Mouse (Mus musculus) heart, postnatal 0 days (tissue): ENCODE measurements around the gene Rbfox2. TPM values are rescaled to one million over a fixed set of nuclear protein-coding genes. Genes with fewer than 3 reads are reported as not detected.

Experiments
- ATAC-seq: fragments of 200-750 bp; cut with Nextera tagmentation; 2 replicates; pipeline ENCODE4 v1.8.0; 2017; ENCODE audit warnings: low read depth, moderate number of reproducible peaks, moderate library complexity; ENCODE audit not compliant: insufficient read depth
- DNase-seq: peaks from one replicate; pipeline ENCODE4 v3.0.0-alpha.2; 2016; ENCODE audit warnings: low spot score
- H3K27ac ChIP-seq: fragments of 300-500 bp; sonication (generic); 2 replicates; pipeline ENCODE4 v1.5.1; 2014; ENCODE audit warnings: low read depth, mild to moderate bottlenecking
- H3K27me3 ChIP-seq: fragments of 300-500 bp; sonication (generic); 2 replicates; pipeline ENCODE4 v1.6.1; 2014; ENCODE audit warnings: low read length, mixed read lengths; ENCODE audit not compliant: control insufficient read depth, insufficient read depth
- H3K36me3 ChIP-seq: fragments of 300-500 bp; sonication (generic); replicated peaks from 2 replicates; pipeline ENCODE4 v1.6.1; 2014; ENCODE audit warnings: low read length, mixed read lengths; ENCODE audit not compliant: control insufficient read depth, insufficient read depth
- H3K4me1 ChIP-seq: fragments of 300-500 bp; sonication (generic); 2 replicates; pipeline ENCODE4 v1.6.1; 2014; ENCODE audit warnings: antibody characterized with exemption; ENCODE audit not compliant: control insufficient read depth, insufficient read depth
- H3K4me2 ChIP-seq: fragments of 300-500 bp; sonication (generic); 2 replicates; pipeline ENCODE4 v1.6.1; 2014; ENCODE audit warnings: low read depth, mild to moderate bottlenecking, low read length, moderate library complexity
- H3K4me3 ChIP-seq: fragments of 300-500 bp; sonication (generic); 2 replicates; pipeline ENCODE4 v1.5.1; 2014; ENCODE audit warnings: low read depth, low read length
- H3K9ac ChIP-seq: fragments of 300-500 bp; sonication (generic); replicated peaks from 2 replicates; pipeline ENCODE4 v1.6.1; 2014; ENCODE audit warnings: low read depth, low read length, mixed read lengths
- H3K9me3 ChIP-seq: fragments of 300-500 bp; sonication (generic); replicated peaks from 2 replicates; pipeline ENCODE4 v1.6.1; 2016; ENCODE audit warnings: low read length; ENCODE audit not compliant: control insufficient read depth
- CTCF ChIP-seq: IDR thresholded peaks from 2 replicates; pipeline ENCODE4 v1.5.1; 2016; ENCODE audit warnings: antibody characterized with exemption, control low read depth, low read depth
- EP300 ChIP-seq: IDR thresholded peaks from 2 replicates; pipeline ENCODE4 v1.6.1; 2016; ENCODE audit warnings: antibody characterized with exemption, low read depth
- WGBS: fragments of 180-500 bp; shearing (Covaris S2); extraction: QIAGEN DNeasy Blood & Tissue Kit; methylation state at CpG from one replicate; pipeline ENCODE4 v1.1.7; 2014; 5-methylcytosine and 5-hydroxymethylcytosine counted together
- polyA plus RNA-seq: library from polyadenylated mRNA; unstranded; fragments of >200 nt; fragmentation: Nextera tagmentation; extraction: Ambion mirVana; gene quantifications from 2 replicates; pipeline ENCODE4 v1.2.1, GENCODE M21; 2015
- total RNA-seq: library from RNA; depleted of rRNA; stranded (reverse); fragments of >200 nt; gene quantifications from 2 replicates; pipeline ENCODE4 v1.2.3, GENCODE M21; 2014; ENCODE audit warnings: low replicate concordance

The Rbfox2 gene
- total and polyA plus RNA-seq, 2 experiments from 2014 or later: 49.1 to 143 TPM

DNA sequence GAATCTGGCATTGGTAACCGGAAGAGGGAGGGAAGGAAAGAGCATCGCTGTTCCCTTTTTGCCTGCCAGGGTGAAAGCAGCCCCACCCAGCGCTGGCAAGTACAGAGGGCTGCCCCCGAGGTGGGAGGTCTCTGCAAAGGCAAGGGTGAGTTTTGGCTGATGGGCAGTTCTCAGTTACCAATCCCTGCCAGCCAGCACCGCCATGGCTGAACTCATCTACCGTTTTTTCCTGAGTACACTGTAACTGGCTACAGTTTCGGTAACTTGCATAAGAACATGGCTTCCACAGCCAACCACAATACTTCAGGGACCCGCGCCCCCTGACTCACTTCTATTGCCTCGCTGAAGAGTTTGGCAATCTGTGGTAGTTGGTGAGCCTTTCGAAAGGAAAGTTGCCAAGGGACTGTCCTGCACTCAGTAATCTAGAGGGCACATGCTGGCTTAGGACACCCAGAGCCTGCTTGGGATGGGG is 226.9 kb downstream of the Rbfox2 start:
- Histone ChIP-seq H3K27me3 (no peaks in the 10 kb centered on the region), H3K9ac (no peak overlapping the region), H3K36me3 (peaks cover 73% of the 10 kb centered on the region), H3K4me2 (no peak overlapping the region), H3K4me3 (no peak overlapping the region), H3K4me1 (peaks cover 10% of the 10 kb centered on the region; the same call in 1 of the 2 replicates), H3K27ac (0 out of 2 replicates have a peak overlapping the region, but pooled peaks have one; percentile 18), H3K9me3 (no peaks in the 10 kb centered on the region)
- WGBS: 79% methylated on average over 11 of the region's 11 CpGs
- no peak for ATAC-seq
- DNase-seq: no peak
- TF ChIP-seq EP300 (no peak), CTCF (no peak)

DNA sequence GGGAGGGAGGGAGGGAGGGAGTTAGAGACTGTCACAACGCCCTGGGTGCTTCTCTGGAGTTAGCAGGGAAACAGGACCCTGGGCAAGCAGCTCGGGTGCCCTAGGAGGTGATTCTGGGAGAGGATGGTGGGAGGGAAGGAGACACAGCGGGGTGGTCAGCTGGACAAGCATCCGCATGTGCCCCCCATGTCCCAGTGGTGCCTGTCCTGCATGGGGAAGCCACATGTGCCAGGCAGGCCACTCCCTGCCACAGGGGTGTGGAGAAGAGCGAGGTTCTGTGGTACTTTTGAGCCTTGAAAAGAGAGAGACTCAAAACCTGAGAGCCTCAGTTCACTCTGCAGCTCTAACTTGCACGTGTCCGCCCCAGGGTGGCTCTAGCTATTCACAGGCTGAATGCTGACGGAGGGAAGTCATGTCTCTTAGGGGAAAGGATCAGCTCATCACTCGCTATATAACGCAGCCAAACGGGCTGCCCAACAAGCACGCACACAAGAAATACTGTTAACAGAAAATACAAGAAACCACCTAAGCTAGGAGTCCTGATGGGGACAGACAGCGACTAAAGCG is 227.5 kb downstream of the Rbfox2 start:
- H3K4me2 ChIP-seq: no peak overlapping the region
- H3K9ac ChIP-seq: no peak overlapping the region
- no peaks in the 10 kb centered on the region for H3K9me3 ChIP-seq
- ATAC-seq (no peak), DNase-seq (no peak)
- 82% methylated on average over 14 of the region's 14 CpGs for whole genome bisulfite sequencing
- TF ChIP-seq EP300 (no peak), CTCF (no peak)
- no peaks in the 10 kb centered on the region for H3K27me3 ChIP-seq
- H3K27ac ChIP-seq: 0 out of 2 replicates have a peak overlapping the region, but pooled peaks have one; percentile 15
- H3K4me3 ChIP-seq: no peak overlapping the region
- H3K4me1 ChIP-seq: peaks cover 10% of the 10 kb centered on the region; the same call in 1 of the 2 replicates
- peaks cover 67% of the 10 kb centered on the region for H3K36me3 ChIP-seq

DNA sequence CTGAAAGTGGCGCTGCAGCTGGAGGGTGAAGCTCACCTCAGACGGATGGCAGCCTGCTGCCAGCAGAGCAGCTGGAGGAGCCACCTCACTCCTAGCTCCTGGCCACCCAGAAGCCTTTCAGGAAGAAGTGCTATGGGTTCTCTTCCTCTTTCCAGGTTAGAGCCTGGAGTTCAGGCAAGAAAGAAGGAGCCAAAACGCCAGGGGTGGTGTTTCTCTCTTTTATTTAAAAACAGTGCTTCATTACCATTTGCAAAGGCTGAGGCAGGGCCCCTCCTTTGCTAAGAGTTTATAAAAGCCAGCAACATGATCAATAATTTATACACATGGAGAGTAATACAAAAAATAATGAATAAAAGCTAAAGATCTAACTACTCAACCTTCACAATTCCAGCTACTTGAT is 228.0 kb downstream of the Rbfox2 start:
- WGBS: 86% methylated on average over 3 of the region's 3 CpGs
- Histone ChIP-seq H3K36me3 (peaks cover 62% of the 10 kb centered on the region), H3K27ac (no peak overlapping the region), H3K4me3 (no peak overlapping the region), H3K4me1 (peaks cover 10% of the 10 kb centered on the region; the same call in 1 of the 2 replicates), H3K4me2 (no peak overlapping the region), H3K9ac (no peak overlapping the region), H3K27me3 (no peaks in the 10 kb centered on the region), H3K9me3 (no peaks in the 10 kb centered on the region)
- ATAC-seq (no peak), DNase-seq (no peak)
- TF ChIP-seq EP300: no peak
- TF ChIP-seq CTCF: no peak

DNA sequence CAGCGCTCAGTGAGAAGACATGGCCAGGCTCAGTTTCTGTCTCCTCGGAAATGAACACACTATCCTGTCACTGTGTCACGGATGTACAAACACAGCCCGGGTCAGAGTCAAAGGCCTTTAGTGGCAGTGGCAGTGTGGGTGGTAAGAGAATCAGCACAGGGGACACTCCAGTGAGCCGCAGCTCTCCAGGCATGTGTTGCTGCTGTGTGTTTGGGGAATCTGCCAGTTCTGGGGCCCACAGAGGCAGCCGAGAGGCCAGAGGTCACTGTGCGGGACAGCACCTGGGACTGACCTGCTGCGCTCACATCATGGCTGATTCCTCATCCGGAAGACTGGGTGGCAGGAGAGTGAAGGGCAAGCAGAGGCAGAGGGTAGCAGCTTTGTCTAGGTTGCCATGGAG is 228.9 kb downstream of the Rbfox2 start:
- Histone ChIP-seq H3K4me2 (no peak overlapping the region), H3K4me3 (no peak overlapping the region), H3K27ac (no peak overlapping the region), H3K9ac (no peak overlapping the region), H3K4me1 (peaks cover 10% of the 10 kb centered on the region; the same call in 1 of the 2 replicates), H3K9me3 (no peaks in the 10 kb centered on the region), H3K36me3 (peaks cover 55% of the 10 kb centered on the region), H3K27me3 (no peaks in the 10 kb centered on the region)
- ATAC-seq (no peak), DNase-seq (no peak)
- WGBS: 93% methylated on average over 9 of the region's 9 CpGs
- TF ChIP-seq EP300: no peak
- no peak for TF ChIP-seq CTCF

DNA sequence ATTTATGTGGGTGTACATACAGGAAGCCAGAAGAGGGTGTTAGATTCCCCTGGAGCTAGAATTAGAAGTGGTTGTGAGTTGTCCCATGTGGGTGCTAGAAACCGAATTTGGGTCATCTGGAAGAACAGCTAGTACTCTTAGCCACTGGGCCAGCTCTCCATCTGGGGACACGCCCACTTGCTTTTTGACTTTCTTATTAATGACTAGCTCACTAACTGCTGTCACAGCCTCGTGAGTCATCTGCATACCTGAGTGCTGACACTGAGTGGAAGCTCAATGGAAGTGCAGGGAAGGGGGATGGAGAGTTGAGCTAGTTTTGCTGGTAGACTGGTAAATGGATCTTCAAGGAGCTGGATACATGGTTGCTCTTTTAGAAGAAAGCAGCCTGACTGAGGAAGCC is 230.3 kb downstream of the Rbfox2 start:
- Histone ChIP-seq H3K27me3 (no peaks in the 10 kb centered on the region), H3K36me3 (peaks cover 41% of the 10 kb centered on the region), H3K4me3 (no peak overlapping the region), H3K9me3 (no peaks in the 10 kb centered on the region), H3K27ac (no peak overlapping the region), H3K9ac (no peak overlapping the region), H3K4me1 (peaks cover 10% of the 10 kb centered on the region; the same call in 1 of the 2 replicates), H3K4me2 (no peak overlapping the region)
- ATAC-seq (no peak), DNase-seq (no peak)
- 86% methylated on average over 3 of the region's 3 CpGs for WGBS
- no peak for TF ChIP-seq CTCF
- TF ChIP-seq EP300: no peak
